Mouse (Mus musculus) cortical plate, adult 2 months (tissue): ENCODE data around the gene Ralgapa2.

Source experiments
- CTCF ChIP-seq: fragments of 200-500 bp; IDR thresholded peaks from 2 replicates; pipeline ENCODE4 v1.5.1; 2011; ENCODE audit warnings: mild to moderate bottlenecking, control low read depth, low read length; ENCODE audit not compliant: insufficient read depth; ENCODE audit errors: extremely low read depth
- POLR2A ChIP-seq: fragments of 200-500 bp; IDR thresholded peaks from 2 replicates; pipeline ENCODE4 v1.6.1; 2011; ENCODE audit warnings: mild to moderate bottlenecking, low read length, control low read depth; ENCODE audit not compliant: insufficient read depth; ENCODE audit errors: extremely low read depth

DNA sequence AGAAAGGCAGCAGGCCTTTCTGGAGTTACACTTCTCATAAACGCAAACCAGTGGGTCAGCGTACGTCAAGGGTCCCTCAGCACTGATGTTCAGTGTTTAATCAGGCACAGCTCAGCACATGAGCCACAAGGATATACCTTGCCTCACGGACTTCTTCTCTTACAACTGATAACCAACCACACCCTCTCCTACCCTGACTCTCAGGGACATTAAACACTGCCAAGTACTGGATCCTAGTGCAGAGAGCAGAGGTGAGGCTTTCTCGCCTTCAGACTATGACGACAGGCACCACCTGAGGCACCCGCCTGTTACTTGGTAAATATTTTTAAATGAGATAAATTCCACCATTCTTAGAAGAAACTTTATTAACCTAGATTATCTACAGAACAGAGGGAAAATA lies 85.8 kb downstream of the Ralgapa2 start:
- TF ChIP-seq CTCF (no peak), POLR2A (no peak)
